In genomic region chr5:27255247-27255646, GRCm38 (mm10) we compare ENCODE assay signal across 18 mouse cellular contexts.
DNase-seq lines count a peak whose midpoint lies in the region.
"Had no signal": no experiment of that assay in that cellular context is flagged by ENCODE, and none has a peak within 500 bp of the region (broad histone marks: within the 10 kb centered on the region; RNA-seq: fewer than 3 reads in every experiment).

No protein-coding gene starts in this region.

- peak; percentile 33 to 63 for DNase-seq in adrenal gland, adult (ENCODE audit: inconsistent age in 2 of 2, low spot score in 1 of 2)
- DNase-seq in adrenal gland, postnatal 10 days: no peak
- peak; percentile 59 to 68 for DNase-seq in cerebellum, postnatal 14 days
- DNase-seq in cerebellum, adult 11-12 months: no peak
- peak; percentile 74 for DNase-seq in heart, adult 11 months
- no peak for DNase-seq in heart, postnatal 4 days
- peak; percentile 79 for DNase-seq in left cerebral cortex, postnatal 4 days
- DNase-seq in left cerebral cortex, postnatal 36 days (ENCODE audit: low spot score in 2 of 2): no peak
- DNase-seq: cerebellum, adult 2 months; embryo, embryonic 11 days; heart, postnatal 10 days; kidney, adult 2 months; liver, embryonic 13.5 days; lung, adult 18-20 months; midbrain, embryonic 14.5 days; retina, postnatal 1 day; right cerebral cortex, postnatal 14 days; thymus, postnatal 4 days had no signal

- intact Hi-C loops in left cerebral cortex, postnatal 4 days (cut with DNase I): no loop called here
- intact Hi-C loops in left cerebral cortex, postnatal 36 days (cut with DNase I): no loop called here

Comparison
In these comparisons a context has a peak if more than half of its experiments do, and no peak if none do; other contexts are left out.
1. DNase-seq: peak in adrenal gland, adult (2 of 2), cerebellum, postnatal 14 days (2 of 2), heart, adult 11 months (single experiment) and left cerebral cortex, postnatal 4 days (single experiment); none in adrenal gland, postnatal 10 days (single experiment), cerebellum, adult 11-12 months (single experiment), heart, postnatal 4 days (single experiment) and left cerebral cortex, postnatal 36 days (0 of 2).